Mouse (Mus musculus) cerebellum, postnatal 4 days (tissue): ENCODE data around the gene Rsf1.

Experiments used
- DNase-seq, 2 experiments: peaks; one replicate each; pipeline ENCODE4 v3.0.0; 2022; ENCODE audit warnings: low spot score in 2 of 2, mixed read lengths in 1 of 2

The Rsf1 gene

GRCm38 (mm10) chr7:97579067-97579975 is at the start of gene Rsf1, which contains the start of gene Aamdc:
TSS of gene Rsf1 (plus strand) at chr7:97579889.
TSS of gene Aamdc (minus strand) at chr7:97579497.
- DNase-seq: peak; percentile 86 to 93

- DNase-seq: no peak
These were observed 44.2 kb upstream of the Rsf1 start for GRCm38 (mm10) chr7:97535531-97535930.

DNA sequence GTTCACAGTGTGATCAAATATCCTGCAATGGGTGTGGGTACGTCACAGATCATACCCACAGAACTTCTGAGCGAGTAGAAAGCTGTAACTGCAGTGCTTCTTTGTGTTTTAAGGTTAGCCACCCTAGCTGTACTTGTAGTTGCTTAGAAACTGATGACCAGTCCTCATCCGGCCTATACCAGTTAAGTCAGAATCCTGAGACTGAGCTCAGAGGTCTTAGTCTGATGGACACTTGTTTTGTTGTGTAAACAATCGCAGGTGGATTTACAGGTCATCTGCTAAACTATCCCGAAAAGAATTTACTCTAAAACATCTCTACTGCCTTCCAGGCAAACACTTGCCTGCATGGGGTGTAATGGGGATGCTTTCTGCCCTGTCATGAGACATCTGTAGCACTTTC is 43.1 kb upstream of the Rsf1 start:
- no peak for DNase-seq

- no peak for DNase-seq
These were observed 33.2 kb upstream of the Rsf1 start for GRCm38 (mm10) chr7:97546462-97546861.

DNA sequence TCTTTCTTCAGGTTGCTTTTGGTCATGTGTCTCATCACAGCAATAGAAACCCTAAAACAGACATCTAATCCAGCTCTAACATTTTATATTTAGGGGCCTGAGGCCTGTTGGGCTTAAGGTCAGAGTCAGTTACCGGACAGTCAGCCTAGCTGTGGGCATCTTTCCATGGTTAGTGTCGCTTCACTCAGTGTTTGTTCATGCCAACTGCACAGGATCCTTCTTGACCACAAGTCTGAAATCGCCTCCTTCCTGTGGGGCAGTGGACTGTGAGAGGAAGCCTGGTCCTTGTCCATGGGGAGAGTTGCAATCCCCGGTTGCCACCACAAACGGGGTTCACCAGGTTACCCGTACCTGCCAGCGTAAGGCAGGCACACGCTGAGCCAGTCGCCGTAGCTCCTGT is 30.4 kb upstream of the Rsf1 start:
- DNase-seq: no peak

GRCm38 (mm10) chr7:97550673-97551072 is 29.0 kb upstream of the Rsf1 start:
- no peak for DNase-seq

DNA sequence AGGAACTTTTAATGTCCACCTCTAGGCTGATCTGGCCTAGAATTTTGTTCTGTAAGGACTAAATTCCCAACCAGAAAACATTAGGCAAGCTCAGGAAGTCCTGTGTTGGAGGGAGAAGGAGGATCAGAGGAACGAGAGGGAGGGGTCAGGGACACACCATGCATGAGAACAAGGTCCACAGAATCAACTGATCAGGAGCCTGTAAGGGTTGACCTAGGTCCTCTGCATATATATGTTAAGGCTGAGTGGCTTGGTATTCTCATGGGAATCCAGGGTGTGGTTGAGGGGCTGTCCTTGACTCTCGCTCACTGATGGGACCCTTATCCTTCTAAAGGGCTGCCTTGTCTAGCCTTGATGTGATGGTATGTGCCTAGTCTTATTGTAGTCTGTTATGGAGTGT is 16.1 kb upstream of the Rsf1 start:
- no peak for DNase-seq

DNA sequence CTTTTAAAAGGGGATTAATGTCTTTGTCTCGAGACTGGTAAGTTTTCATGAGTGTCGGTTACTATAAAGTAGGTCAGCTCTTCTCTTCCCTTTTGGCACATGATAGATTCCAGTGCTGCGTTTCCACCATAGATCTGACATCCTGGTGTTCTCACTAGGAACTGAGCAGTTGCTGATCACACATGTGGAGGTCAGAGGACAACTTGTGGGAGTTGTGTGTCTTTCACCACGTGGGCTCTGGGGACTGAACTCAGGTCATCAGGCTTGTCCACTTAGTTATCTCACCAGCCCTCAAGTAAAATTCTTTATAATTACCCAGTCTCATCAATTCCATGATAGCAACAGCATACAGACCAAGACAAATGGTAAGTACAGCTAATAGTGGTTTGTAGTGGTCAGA is 10.3 kb upstream of the Rsf1 start:
- no peak for DNase-seq

DNA sequence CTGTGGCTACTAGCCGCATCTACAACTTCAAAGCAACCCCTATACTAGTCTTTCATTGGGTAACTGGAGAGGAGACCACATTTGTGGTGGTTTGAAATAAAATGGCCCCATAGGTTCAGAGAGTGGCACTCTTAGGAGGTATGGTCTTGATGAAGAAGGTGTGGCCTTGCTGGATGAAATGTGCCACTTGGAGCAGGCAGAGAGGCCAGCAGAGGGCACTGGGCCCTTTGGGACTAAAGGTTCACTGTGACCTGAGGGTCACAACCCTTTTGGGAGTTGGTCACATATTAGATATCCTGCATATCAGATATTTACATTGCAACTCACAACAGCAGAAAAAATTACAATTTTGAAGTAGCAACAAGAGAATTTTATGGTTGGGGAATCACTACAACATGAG is 9.3 kb upstream of the Rsf1 start:
- no peak for DNase-seq

DNA sequence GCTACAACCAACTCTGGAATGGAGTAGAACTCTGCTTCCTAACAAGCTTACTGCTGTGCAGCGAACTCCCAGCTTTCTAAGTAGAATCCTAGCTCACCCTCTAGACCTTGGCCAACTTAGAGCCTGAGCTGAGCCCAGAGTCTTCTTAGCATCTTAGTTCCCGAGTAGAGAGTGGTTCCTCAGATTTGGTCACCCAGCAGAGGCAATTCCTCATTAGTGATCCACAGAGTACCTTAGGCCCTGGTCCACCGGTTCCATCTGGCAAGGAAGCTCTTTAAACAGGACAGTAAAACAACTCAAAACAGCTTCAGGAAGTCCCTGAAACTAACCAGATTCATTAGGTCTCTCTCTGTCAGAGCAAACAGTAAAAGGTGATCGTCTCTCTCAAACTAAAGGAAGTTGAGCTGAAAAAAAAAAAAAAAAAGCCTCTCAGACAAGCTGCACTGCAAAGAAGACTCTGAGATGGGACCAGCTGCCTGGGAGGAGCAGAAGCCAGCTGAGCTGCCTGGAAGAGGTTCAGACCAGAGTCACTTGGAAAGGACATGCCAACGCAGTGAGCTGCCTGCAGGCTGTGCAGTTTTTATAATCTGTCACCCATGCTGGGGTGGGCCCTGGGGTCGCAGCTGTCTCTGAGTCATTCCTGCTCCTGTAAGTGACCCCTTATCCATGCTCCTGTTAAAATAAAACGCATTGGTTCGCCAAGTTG is 1.2 kb upstream of the Rsf1 start:
- peak in 1 of 2 experiments; percentile 33 for DNase-seq

GRCm38 (mm10) chr7:97579976-97580842 is 520 bp downstream of the Rsf1 start:
- DNase-seq: peak; percentile 29 to 47

DNA sequence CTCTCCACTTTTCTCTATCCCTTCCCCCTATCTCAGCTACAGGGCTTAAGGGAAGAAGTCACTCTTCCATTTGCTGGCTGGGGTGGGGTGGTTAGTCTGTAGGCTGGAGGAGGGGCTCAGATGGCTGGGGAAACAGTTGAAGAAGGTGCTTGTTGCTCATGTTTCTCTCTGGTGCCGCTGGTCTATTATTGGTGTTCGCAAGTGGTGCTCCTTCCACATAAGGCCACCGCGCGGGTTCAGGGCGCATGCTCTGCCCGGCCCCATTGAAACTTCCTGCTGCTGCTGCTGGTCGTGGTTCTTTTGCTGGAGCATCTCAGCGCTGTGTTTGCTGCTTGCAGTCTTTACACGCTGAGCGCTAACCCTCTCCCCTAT is 1.1 kb downstream of the Rsf1 start:
- peak; percentile 54 to 76 for DNase-seq

GRCm38 (mm10) chr7:97588506-97588905 is 8.8 kb downstream of the Rsf1 start:
- DNase-seq: no peak

GRCm38 (mm10) chr7:97590488-97590887 is 10.8 kb downstream of the Rsf1 start:
- no peak for DNase-seq

DNA sequence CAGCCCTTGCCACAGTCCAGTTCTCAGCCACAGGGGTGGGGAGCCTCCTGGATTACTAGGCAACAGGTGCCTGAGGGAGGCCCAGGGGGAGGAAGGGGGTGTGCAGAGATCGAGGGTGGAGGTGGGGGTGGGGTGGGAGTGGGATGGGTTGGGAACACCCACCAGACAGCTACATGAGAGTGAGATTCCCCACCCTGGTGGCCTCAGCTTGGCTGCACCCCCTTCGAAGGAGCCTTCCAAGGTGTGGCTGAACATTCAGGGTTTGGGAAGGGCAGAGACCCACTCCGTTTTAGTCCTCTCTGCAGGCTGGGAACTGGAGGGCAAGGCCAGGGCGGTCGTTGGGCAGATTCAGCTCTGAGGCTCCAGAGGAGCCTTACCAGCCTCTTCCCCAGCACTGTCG is 11.6 kb downstream of the Rsf1 start:
- DNase-seq: no peak

- DNase-seq: no peak
These were observed 12.7 kb downstream of the Rsf1 start for GRCm38 (mm10) chr7:97592396-97592795.

DNA sequence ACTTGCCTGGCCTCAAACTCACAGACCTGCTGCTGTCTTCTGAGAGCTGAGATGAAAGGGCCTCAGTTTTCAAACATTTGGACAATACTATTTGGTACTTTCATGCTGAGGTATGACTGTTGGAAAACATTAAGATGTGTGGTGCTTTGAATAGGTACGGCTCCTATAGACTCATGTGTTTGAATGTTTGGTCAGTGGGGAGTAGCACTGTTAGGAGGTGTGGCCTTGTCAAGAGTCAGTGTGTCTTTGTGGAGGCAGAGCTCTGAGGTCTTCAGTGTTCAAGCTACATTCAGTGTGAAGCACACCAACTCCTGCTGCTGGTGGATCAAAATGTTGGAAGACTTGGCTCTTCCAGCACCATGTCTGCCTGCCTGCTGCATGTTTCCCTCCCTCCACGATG is 13.8 kb downstream of the Rsf1 start:
- DNase-seq: no peak

- no peak for DNase-seq
These were observed 18.9 kb downstream of the Rsf1 start for GRCm38 (mm10) chr7:97598548-97598947.

- no peak for DNase-seq
These were observed 41.7 kb downstream of the Rsf1 start for GRCm38 (mm10) chr7:97621346-97621745.

DNA sequence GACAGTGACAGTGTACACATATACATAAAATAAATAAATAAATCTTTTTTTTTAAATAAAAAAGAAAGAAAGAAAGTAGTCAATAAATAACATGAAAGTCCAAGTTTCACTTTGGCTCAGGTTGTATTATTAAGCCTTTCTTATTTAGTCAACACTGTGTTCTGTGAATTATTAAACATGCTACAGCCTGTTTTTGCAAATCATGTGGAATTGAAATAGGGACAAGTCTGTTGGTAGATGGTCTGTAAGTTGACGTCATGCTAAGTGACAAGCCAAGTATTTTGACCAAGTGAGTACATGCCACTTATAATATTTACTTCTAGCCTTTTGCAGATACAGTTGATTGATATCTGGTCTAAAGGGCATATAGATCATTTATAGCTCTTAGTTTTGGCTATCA is 43.0 kb downstream of the Rsf1 start:
- DNase-seq: no peak

DNA sequence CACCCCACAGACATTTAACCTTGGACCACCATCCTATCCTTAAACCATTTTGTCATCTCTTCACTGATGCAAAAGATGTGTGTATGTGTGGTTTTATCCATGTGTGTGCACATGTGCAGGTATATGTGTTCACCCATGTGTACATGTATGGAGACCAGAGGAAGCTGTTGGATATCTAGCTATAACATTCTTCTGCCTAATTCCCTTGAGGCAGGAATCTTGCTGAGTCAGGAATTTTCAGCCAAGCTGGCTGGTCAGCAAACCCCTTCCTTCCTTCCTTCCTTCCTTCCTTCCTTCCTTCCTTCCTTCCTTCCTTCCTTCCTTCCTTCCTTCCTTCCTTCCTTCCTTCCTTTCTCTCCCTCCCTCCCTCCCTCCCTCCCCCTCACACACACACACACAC is 43.7 kb downstream of the Rsf1 start:
- DNase-seq: no peak

DNA sequence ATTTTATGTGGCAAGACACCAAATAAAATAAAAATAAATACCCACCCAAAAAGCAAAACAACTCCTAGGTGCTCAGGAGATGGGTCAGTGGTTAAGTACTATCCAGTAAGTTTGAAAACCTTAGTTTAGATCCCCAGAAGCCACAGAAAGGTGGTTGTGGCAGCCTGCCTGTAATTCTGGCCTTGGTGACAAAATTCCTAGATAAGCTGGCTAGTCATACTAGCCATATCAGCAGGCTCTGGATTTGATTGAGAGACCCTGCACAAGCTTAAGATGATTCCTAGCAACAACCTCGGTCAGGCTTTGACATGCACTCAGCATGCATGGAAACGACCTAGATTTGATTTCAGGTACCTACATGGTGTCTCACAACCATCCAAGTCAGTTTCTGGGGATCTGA is 49.7 kb downstream of the Rsf1 start:
- no peak for DNase-seq
